Mouse (Mus musculus) limb, embryonic 10.5 days (tissue): ENCODE results near the gene Dnajc13. TPM values are rescaled to one million over a fixed set of nuclear protein-coding genes. Genes with fewer than 3 reads are reported as not detected.

Source experiments
- DNase-seq: peaks from one replicate; pipeline ENCODE4 v3.0.0-alpha.2; 2017; ENCODE audit warnings: low spot score
- H3K27ac ChIP-seq: fragments of 300-500 bp; sonication (generic); 2 replicates; pipeline ENCODE4 v1.5.1; 2016; ENCODE audit warnings: mild to moderate bottlenecking
- H3K27me3 ChIP-seq: fragments of 300-500 bp; sonication (generic); 2 replicates; pipeline ENCODE4 v1.6.1; 2016; ENCODE audit warnings: low read depth, mild to moderate bottlenecking; ENCODE audit not compliant: poor library complexity, severe bottlenecking
- H3K36me3 ChIP-seq: fragments of 300-500 bp; sonication (generic); 2 replicates; pipeline ENCODE4 v1.6.1; 2016; ENCODE audit warnings: mild to moderate bottlenecking, moderate library complexity
- H3K4me1 ChIP-seq: fragments of 300-500 bp; sonication (generic); 2 replicates; pipeline ENCODE4 v1.6.1; 2016
- H3K4me3 ChIP-seq: fragments of 300-500 bp; sonication (generic); 2 replicates; pipeline ENCODE4 v1.5.1; 2016; ENCODE audit warnings: mild to moderate bottlenecking, moderate library complexity
- H3K9me3 ChIP-seq: fragments of 300-500 bp; sonication (generic); replicated peaks from 2 replicates; pipeline ENCODE4 v1.6.1; 2016; ENCODE audit warnings: mild to moderate bottlenecking
- WGBS: fragments of 180-500 bp; shearing (Covaris S2); methylation state at CpG from one replicate; pipeline ENCODE4 v1.1.7; 2016; 5-methylcytosine and 5-hydroxymethylcytosine counted together
- polyA plus RNA-seq: library from polyadenylated mRNA; unstranded; fragments of >200 nt; fragmentation: Nextera tagmentation; extraction: Ambion mirVana; gene quantifications from 2 replicates; pipeline ENCODE4 v1.2.1, GENCODE M21; 2016

Gene Dnajc13
- polyA plus RNA-seq, 1 experiment from 2014 or later = 21.8 TPM

DNA sequence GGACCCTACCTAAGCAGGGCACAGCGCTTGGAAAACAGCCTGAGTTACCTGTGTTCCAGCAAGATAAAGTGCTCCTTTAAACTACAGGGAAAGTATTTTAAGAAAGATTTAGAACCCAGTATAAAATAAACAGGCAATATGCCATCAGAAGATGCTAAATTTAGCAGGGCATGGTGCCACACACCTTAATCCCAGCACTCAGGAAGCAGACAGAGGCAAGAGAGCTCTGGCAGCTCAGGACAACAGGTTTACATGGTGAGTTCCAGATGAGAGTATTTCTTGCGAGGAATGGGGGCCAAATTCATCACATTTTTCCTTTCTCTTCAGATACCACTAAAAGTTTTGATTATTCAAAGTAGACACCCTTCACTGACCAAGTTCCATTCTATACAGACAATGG, 68.8 kb downstream of the Dnajc13 start:
- Histone ChIP-seq H3K9me3 (no peaks in the 10 kb centered on the region), H3K27me3 (no peaks in the 10 kb centered on the region), H3K4me3 (no peak overlapping the region), H3K27ac (no peak overlapping the region), H3K36me3 (peaks cover 87% of the 10 kb centered on the region), H3K4me1 (no peaks in the 10 kb centered on the region)
- WGBS = 93% methylated on average over 2 of the region's 2 CpGs
- no peak for DNase-seq

DNA sequence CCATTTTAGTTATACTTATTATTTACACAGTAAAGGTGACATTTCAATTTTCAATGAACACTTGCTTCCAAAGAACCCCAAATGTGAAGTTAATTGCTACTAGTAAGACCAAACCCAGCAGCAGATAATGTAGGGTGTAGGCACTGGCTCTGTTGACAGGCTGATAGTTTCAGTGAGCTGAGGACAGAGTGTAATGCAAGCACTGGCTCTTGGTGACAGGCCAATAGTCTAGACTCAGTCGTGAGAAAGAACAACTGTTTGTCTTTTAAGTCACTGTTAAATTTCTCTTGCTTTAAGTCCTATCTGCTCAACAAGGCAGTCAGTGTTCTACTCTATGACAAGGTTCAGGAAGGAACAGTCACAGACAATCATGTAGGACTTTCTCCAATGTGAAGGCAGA, 69.4 kb downstream of the Dnajc13 start:
- DNase-seq = no peak
- Histone ChIP-seq H3K27ac (no peak overlapping the region), H3K27me3 (no peaks in the 10 kb centered on the region), H3K9me3 (no peaks in the 10 kb centered on the region), H3K36me3 (peaks cover 88% of the 10 kb centered on the region), H3K4me3 (no peak overlapping the region), H3K4me1 (no peaks in the 10 kb centered on the region)
- WGBS = 83% methylated on average over 1 of the region's 1 CpGs

DNA sequence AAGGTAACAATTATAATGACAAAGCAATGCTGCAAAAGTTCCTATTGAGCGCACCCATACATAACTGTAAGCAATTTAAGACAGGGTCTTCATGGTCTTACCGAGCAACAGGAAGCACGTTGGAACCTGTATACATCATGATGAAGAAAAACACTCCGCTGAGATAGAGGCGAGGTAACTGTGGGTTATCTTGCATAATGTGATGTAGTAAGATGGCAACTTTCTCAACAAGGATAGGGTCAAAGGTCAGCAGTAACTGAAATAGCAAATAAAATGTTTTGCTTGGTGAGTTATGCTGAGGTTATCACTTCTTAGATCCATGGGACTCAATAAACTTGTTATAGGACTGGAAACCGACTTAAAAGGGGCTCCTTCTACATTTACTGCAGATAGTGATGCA, 70.2 kb downstream of the Dnajc13 start:
- H3K27ac ChIP-seq = no peak overlapping the region
- no peaks in the 10 kb centered on the region for H3K27me3 ChIP-seq
- 93% methylated on average over 6 of the region's 6 CpGs for WGBS
- H3K4me3 ChIP-seq = no peak overlapping the region
- H3K36me3 ChIP-seq = peaks cover 86% of the 10 kb centered on the region
- H3K9me3 ChIP-seq = no peaks in the 10 kb centered on the region
- DNase-seq = no peak
- H3K4me1 ChIP-seq = no peaks in the 10 kb centered on the region

DNA sequence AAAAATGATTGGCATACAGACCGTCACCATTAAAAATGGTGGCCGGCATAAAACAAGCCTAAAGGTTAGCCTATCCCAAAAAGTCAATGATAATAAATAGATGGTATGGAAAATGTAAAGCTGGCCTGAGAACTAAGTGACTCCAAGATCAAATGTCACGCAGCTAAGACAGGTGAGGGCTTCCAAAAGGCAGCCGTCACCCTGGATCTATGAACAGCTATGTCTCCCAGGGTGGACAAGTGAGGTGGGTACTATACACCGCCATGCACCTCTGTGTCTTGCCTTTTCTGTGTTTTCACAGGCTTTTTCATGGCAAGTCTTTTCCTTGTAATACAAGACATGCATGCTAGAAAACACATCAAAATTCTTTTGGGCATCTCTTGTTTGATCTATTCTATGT, 73.1 kb downstream of the Dnajc13 start:
- H3K36me3 ChIP-seq = peaks cover 90% of the 10 kb centered on the region
- WGBS = 95% methylated on average over 5 of the region's 5 CpGs

DNA sequence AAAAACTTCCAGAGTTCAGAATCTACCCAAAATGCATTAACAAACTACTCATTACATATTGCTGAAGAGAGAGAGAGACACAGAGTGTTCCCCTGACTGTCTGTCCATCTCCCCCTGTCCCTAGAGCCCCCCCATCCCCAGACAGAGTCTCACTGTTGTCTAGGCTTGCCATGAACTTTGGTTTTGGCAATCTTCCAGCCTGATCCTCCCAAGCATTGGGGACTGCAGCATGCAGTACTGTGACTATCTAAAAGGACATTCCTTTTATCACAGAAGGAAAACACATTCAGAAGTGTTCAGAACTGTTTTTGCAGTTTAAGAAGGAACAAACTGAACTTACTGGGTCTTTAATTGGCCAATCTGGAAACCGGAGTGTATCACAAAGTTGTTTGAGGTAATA, 74.0 kb downstream of the Dnajc13 start:
- H3K4me1 ChIP-seq = no peaks in the 10 kb centered on the region
- no peak overlapping the region for H3K27ac ChIP-seq
- H3K9me3 ChIP-seq = no peaks in the 10 kb centered on the region
- H3K4me3 ChIP-seq = no peak overlapping the region
- 93% methylated on average over 1 of the region's 1 CpGs for WGBS
- H3K36me3 ChIP-seq = peaks cover 87% of the 10 kb centered on the region
- DNase-seq = no peak
- H3K27me3 ChIP-seq = no peaks in the 10 kb centered on the region

More for the DNA sequence above, 73.1 kb downstream of the Dnajc13 start:
- no peaks in the 10 kb centered on the region for H3K4me1 ChIP-seq
- no peaks in the 10 kb centered on the region for H3K27me3 ChIP-seq
- DNase-seq = no peak
- H3K27ac ChIP-seq = no peak overlapping the region
- no peaks in the 10 kb centered on the region for H3K9me3 ChIP-seq
- no peak overlapping the region for H3K4me3 ChIP-seq

DNA sequence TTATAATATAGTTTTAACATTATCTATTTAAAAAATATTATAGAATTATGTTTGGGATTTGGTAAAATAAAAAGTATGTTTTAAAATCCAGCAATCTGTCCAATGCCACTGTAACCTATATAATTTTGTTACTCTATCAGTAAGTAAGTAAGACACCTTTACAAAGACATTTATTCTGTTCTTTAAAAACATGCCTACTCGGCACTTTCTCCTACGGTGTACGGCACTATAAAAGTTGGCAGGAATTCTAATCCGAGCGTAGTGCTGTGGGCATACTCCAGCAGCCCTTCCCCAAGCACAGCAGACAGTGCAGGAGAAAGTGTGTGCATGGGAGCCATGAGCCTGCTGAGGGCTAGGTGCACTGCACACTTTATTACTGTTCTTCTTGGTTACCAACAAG, 75.7 kb downstream of the Dnajc13 start:
- Histone ChIP-seq H3K4me1 (no peaks in the 10 kb centered on the region), H3K9me3 (no peaks in the 10 kb centered on the region), H3K36me3 (peaks cover 88% of the 10 kb centered on the region), H3K4me3 (no peak overlapping the region), H3K27ac (no peak overlapping the region), H3K27me3 (no peaks in the 10 kb centered on the region)
- WGBS = 96% methylated on average over 5 of the region's 5 CpGs
- no peak for DNase-seq

DNA sequence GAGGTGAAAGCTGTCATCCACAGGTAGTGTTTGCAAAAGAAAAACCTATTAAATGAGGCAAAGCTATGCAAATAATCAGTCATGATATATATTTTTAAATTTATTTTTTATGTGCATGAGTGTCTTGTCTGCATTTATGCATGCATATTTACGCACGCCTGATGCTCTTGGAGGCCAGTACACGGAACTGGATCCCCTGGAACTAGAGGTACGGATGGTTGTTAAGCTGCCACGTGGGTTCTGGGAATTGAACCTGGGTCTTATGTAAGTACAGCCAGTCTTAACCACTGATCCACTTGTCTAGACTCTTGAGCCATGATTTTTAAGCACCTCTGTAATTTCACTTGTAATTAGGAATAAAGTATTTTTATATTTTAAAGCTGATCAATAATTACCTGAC, 79.5 kb downstream of the Dnajc13 start:
- no peak for DNase-seq
- no peaks in the 10 kb centered on the region for H3K9me3 ChIP-seq
- no peak overlapping the region for H3K4me3 ChIP-seq
- peaks cover 88% of the 10 kb centered on the region for H3K36me3 ChIP-seq
- H3K27me3 ChIP-seq = no peaks in the 10 kb centered on the region
- H3K4me1 ChIP-seq = no peaks in the 10 kb centered on the region
- 92% methylated on average over 5 of the region's 5 CpGs for WGBS
- no peak overlapping the region for H3K27ac ChIP-seq

DNA sequence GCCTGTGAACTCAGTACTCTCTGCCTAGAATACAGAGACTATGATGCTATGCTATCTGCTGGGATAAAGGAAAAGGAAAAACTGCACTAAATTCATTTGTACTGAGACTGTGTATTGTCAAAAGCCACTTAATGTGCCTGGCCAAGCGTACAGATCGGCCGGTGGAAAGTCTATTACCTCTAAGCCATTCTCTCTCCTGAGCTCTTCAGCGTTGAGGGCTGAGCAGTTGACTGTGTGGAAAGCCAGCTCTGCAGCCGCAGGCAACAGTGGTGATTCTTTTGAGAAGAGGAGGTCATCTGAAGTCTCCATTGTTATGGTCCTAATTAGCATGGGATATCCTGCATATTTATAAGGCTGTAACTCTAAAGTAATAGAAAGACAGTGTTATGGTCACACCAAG, 80.4 kb downstream of the Dnajc13 start:
- WGBS = 95% methylated on average over 5 of the region's 5 CpGs
- Histone ChIP-seq H3K4me1 (no peaks in the 10 kb centered on the region), H3K27ac (no peak overlapping the region), H3K27me3 (no peaks in the 10 kb centered on the region), H3K9me3 (no peaks in the 10 kb centered on the region), H3K4me3 (no peak overlapping the region), H3K36me3 (peaks cover 90% of the 10 kb centered on the region)
- DNase-seq = no peak

DNA sequence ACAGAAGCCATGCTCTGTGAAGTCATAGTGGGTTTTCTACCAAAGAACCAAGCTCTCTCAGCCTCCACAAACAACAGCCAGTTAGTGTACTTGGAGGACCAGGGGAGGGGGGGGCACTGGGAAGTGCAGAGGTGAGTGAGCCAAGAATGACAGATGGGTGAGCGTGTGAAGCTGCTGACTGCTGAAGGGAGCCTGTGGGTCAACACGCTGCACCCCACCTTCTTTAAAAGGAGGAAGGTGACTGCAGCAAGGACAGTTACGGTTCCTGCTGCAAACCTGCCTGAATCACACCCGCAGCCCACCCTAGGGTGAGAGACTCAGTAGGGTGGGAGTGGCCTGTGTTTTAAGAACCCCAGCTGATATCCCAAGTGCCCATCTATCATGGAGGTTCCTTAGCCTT, 81.1 kb downstream of the Dnajc13 start:
- peaks cover 92% of the 10 kb centered on the region for H3K36me3 ChIP-seq
- 89% methylated on average over 4 of the region's 4 CpGs for WGBS

DNA sequence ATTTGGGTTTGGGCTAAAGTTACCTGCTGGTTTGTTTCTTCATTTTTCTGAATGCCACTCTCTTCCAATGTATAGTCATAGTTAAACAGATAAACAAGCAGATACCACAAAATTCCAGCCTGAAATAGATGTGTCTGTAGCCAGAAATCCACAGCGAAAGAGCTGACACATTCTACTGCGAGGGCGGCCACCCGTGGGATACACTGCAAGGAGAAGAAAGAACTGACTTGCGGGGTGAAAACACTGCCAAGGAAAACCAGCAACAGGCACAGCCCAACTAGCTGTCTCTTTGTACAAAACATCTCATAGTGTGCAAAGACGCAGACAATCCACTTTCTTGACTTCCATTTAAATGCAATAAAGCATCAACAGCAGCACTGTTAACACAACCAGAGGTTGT, 82.7 kb downstream of the Dnajc13 start:
- DNase-seq = no peak
- Histone ChIP-seq H3K36me3 (peaks cover 94% of the 10 kb centered on the region), H3K27me3 (no peaks in the 10 kb centered on the region), H3K4me1 (no peaks in the 10 kb centered on the region), H3K27ac (no peak overlapping the region), H3K4me3 (no peak overlapping the region), H3K9me3 (no peaks in the 10 kb centered on the region)
- WGBS = 95% methylated on average over 6 of the region's 6 CpGs

More for the DNA sequence above, 81.1 kb downstream of the Dnajc13 start:
- Histone ChIP-seq H3K4me3 (no peak overlapping the region), H3K4me1 (no peaks in the 10 kb centered on the region), H3K9me3 (no peaks in the 10 kb centered on the region), H3K27ac (no peak overlapping the region), H3K27me3 (no peaks in the 10 kb centered on the region)
- no peak for DNase-seq

DNA sequence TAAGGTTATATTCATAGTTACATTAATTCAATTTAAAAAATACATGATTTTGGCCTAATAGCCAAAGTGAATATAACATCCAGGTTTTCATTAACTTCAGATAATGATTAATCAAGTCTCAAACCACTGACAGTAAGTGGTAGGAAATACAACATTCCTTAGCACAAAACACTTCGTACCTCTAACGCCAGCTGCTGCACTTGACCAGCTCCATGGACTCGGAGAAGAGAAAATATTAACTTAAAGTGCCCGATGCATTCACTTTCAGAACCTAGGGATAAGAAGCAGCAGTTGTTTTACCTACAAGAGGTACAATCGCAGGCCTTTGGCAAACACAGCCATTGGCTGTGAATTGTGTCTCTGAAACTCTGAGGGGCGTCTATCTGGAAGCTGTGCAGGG, 90.4 kb downstream of the Dnajc13 start:
- Histone ChIP-seq H3K27me3 (no peaks in the 10 kb centered on the region), H3K36me3 (peaks cover 90% of the 10 kb centered on the region), H3K27ac (no peak overlapping the region), H3K4me1 (no peaks in the 10 kb centered on the region), H3K9me3 (no peaks in the 10 kb centered on the region), H3K4me3 (no peak overlapping the region)
- 95% methylated on average over 6 of the region's 6 CpGs for WGBS
- DNase-seq = no peak

DNA sequence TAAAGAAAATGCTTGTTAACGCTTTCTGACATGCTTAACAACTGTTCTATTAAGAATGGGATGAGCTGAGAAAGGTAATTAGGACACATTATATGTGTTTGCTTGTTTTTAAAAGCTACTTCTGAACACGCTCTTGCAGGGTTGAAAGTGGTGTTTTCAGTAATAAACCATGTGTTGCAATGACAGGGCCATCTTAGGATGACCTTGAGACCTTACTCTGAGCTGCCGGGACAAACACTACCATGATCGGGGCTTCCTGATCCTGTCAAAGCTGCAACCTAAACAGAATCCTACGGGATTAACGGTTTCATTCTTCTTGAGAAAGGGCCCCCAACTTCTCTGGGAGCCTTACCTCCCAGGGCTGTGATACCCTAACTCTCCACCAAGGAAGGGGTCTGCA, 91.1 kb downstream of the Dnajc13 start:
- H3K4me3 ChIP-seq = no peak overlapping the region
- peaks cover 90% of the 10 kb centered on the region for H3K36me3 ChIP-seq
- 94% methylated on average over 6 of the region's 6 CpGs for WGBS
- no peaks in the 10 kb centered on the region for H3K4me1 ChIP-seq
- no peaks in the 10 kb centered on the region for H3K9me3 ChIP-seq
- DNase-seq = no peak
- no peak overlapping the region for H3K27ac ChIP-seq
- H3K27me3 ChIP-seq = no peaks in the 10 kb centered on the region

DNA sequence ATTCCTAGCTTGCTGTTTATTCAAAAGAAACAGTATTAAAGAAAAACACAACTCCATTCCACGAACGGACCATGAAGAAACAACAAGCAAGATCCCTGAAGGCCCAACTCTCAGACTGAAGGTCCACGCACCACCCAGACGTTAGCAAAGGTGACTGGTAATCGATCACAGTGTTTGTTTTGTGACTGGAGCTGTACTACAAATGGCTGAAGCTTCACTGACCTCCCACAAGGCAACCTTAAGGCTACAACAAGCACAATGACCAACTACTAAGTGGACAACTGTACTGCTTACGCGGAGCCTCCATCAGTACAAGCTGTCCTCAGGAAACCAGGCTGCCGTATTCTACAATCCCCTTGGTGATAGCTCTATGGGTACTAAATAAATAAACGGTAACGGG, 92.7 kb downstream of the Dnajc13 start:
- Histone ChIP-seq H3K9me3 (no peaks in the 10 kb centered on the region), H3K4me1 (no peaks in the 10 kb centered on the region), H3K27ac (no peak overlapping the region), H3K4me3 (no peak overlapping the region), H3K27me3 (no peaks in the 10 kb centered on the region), H3K36me3 (peaks cover 90% of the 10 kb centered on the region)
- WGBS = 94% methylated on average over 10 of the region's 10 CpGs
- DNase-seq = no peak

DNA sequence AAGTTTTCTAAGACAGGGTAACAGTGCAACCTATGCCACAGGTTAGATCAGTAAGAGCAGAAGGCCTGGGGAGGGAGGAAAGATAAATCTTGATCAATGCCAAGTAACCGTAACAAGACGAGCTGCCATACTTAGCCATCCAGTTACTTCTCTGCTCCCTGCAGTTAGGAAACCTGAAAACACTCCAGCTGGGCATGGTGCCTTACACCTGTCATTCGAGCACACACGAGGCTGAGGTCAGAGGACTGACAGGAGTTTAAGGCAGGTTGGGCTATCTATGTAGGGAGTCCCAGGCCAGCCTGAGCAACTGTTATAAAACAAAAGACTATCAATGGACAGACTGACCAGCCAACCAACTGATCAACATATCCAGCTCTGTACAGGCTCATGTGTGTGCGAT, 96.8 kb downstream of the Dnajc13 start:
- H3K9me3 ChIP-seq = no peaks in the 10 kb centered on the region
- no peak overlapping the region for H3K4me3 ChIP-seq
- no peak overlapping the region for H3K27ac ChIP-seq
- no peaks in the 10 kb centered on the region for H3K4me1 ChIP-seq
- 89% methylated on average over 5 of the region's 5 CpGs for WGBS
- no peaks in the 10 kb centered on the region for H3K27me3 ChIP-seq
- H3K36me3 ChIP-seq = peaks cover 91% of the 10 kb centered on the region
- no peak for DNase-seq
